Mouse (Mus musculus): Measurements from ENCODE around the gene Ropn1. TPM values are rescaled to one million over a fixed set of nuclear protein-coding genes. Genes with fewer than 3 reads are reported as not detected.
"Not testable (repeated sequence)": the region's sequence is repeated elsewhere in the genome, so short reads cannot be mapped to it uniquely, and the experiment has no call there.

Gene Ropn1
- total RNA-seq, 1 experiment from 2014 or later = not detected

- peak in 1 of 2 experiments; percentile 51; a peak in 1 of 4 replicates for ATAC-seq (replicated peaks in 1 of 2; ENCODE audit: insufficient read depth in 1 of 2, low FRiP score in 2 of 2, low TSS enrichment in 1 of 2, low read depth in 1 of 2, poor library complexity in 2 of 2, severe bottlenecking in 2 of 2)
These were observed 23.1 kb downstream of the Ropn1 start for GRCm38 (mm10) chr16:34672822-34673221.

- no peak for ATAC-seq (replicated peaks in 1 of 2; ENCODE audit: insufficient read depth in 1 of 2, low FRiP score in 2 of 2, low TSS enrichment in 1 of 2, low read depth in 1 of 2, poor library complexity in 2 of 2, severe bottlenecking in 2 of 2)
These were observed 24.6 kb downstream of the Ropn1 start for GRCm38 (mm10) chr16:34674365-34674764.

DNA sequence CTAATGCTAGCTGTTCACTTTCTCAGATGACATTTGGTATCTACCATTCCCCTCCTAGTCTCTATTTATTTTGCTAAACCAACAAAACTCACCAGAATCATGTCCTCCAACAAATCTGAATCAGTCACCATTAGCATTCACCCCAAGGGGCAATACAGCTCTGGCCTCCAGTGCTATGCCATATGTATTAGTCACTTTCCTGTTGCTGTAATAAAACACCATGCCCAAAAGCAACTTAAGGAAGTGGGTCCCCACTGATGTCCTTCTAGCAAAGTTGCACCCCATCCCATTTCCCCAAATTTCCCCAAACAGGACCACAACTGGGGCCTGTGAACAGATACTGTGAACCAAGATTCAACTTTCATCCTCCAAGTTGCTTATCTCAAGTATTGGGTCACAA, 32.1 kb downstream of the Ropn1 start:
- no peak for ATAC-seq (replicated peaks in 1 of 2; ENCODE audit: insufficient read depth in 1 of 2, low FRiP score in 2 of 2, low TSS enrichment in 1 of 2, low read depth in 1 of 2, poor library complexity in 2 of 2, severe bottlenecking in 2 of 2)

DNA sequence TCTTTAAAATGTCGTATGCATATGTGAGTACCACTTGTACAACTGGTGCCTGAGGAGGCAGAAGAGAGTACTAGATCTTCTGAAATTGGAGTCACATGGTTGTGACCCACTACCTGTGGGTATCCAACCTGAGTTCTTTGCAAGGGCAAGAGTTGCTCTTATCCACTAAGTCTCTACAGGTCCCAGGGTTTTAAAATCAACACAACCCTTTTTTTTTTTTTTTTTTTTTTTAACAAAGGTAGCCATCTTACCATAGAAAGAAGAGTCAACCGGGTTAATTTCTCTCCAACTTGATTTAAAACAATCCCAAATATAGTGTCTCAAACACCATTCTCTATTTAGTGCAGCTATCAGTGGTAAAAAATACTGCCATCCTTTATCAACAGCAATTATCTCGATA, 40.2 kb downstream of the Ropn1 start:
- no peak for ATAC-seq (replicated peaks in 1 of 2; ENCODE audit: insufficient read depth in 1 of 2, low FRiP score in 2 of 2, low TSS enrichment in 1 of 2, low read depth in 1 of 2, poor library complexity in 2 of 2, severe bottlenecking in 2 of 2)

- ATAC-seq (replicated peaks in 1 of 2; ENCODE audit: insufficient read depth in 1 of 2, low FRiP score in 2 of 2, low TSS enrichment in 1 of 2, low read depth in 1 of 2, poor library complexity in 2 of 2, severe bottlenecking in 2 of 2) = peak; percentile 97 to 100
These were observed 40.8 kb downstream of the Ropn1 start, which contains the start of gene Ccdc14 for GRCm38 (mm10) chr16:34690334-34691144. Gene Ccdc14 (plus strand): TSS chr16:34690616.

DNA sequence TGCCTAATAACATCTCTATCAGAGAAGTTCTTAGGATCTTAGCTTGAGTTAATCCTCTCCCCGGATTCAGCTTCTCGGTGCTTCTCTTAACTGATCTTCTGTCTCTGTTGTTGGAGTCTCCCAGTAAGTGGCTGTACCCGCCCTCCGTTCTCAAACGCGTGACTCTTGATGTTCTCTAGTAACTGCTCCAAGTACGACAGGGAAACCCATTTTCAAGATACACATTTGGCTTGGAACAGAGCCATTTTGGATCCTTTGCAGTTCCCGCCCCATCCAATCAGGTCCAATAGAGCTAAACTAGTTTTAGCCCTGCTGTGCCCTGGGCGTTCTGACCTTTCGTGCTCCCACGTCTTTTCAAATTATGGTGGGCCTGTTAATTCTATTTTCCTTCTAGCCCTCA, 41.4 kb downstream of the Ropn1 start:
- no peak for ATAC-seq (replicated peaks in 1 of 2; ENCODE audit: insufficient read depth in 1 of 2, low FRiP score in 2 of 2, low TSS enrichment in 1 of 2, low read depth in 1 of 2, poor library complexity in 2 of 2, severe bottlenecking in 2 of 2)

DNA sequence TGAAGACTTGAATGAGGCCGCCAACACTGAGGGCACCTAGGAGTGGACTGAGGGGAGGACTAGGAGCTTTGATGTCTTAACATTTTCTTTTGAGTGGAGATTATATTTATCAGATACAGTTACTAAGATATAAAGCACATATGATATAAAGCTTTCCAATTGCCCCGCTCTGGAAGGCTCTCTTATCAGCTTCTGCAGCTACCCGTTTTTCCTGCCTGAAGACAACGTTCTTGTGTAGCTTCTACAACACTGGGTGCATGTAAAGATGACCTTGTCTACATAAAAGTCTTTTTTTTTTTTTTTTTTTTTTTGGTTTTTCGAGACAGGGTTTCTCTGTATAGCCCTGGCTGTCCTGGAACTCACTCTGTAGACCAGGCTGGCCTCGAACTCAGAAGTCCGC, 44.8 kb downstream of the Ropn1 start:
- ATAC-seq (replicated peaks in 1 of 2; ENCODE audit: insufficient read depth in 1 of 2, low FRiP score in 2 of 2, low TSS enrichment in 1 of 2, low read depth in 1 of 2, poor library complexity in 2 of 2, severe bottlenecking in 2 of 2) = no peak

DNA sequence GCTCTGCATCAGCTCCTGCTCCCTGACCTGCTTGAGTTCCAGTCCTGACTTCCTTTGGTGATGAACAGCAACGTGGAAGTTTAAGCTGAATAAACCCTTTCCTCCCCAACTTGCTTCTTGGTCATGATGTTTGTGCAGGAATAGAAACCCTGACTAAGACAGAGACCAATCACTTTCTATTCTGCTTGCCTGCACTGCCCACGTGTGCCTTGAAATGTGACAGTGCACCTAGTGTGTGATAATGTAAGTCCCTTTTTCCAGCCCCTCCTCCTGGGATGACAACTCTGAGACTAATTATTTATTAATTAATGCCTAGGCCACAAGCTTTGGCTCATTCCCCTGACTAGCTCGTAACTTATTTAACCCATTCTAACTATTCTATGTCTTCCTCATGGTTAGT, 49.0 kb downstream of the Ropn1 start:
- not testable (repeated sequence) for ATAC-seq (replicated peaks in 1 of 2; ENCODE audit: insufficient read depth in 1 of 2, low FRiP score in 2 of 2, low TSS enrichment in 1 of 2, low read depth in 1 of 2, poor library complexity in 2 of 2, severe bottlenecking in 2 of 2)

GRCm38 (mm10) chr16:34700165-34700827, 50.6 kb downstream of the Ropn1 start:
- ATAC-seq (replicated peaks in 1 of 2; ENCODE audit: insufficient read depth in 1 of 2, low FRiP score in 2 of 2, low TSS enrichment in 1 of 2, low read depth in 1 of 2, poor library complexity in 2 of 2, severe bottlenecking in 2 of 2) = peak; percentile 76 to 77

DNA sequence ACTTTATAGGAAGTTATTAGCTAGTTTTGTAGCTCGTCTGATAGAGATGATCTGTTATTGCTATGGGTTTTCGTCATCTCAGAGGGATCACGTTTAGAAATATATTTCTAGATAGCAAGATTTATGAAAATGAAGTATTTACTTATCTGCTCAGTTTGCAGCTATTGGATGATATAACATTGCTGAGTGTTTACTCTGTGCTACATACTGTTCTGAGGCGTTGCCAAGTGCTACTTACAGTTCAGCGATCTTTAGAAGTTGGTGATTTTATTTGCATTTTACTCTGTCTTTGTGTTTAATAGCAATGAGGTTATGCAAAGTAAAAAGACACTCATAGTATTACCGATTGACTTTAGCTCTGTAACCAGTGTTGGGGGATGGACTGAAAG, 51.1 kb downstream of the Ropn1 start:
- no peak for ATAC-seq (replicated peaks in 1 of 2; ENCODE audit: insufficient read depth in 1 of 2, low FRiP score in 2 of 2, low TSS enrichment in 1 of 2, low read depth in 1 of 2, poor library complexity in 2 of 2, severe bottlenecking in 2 of 2)

- no peak for ATAC-seq (replicated peaks in 1 of 2; ENCODE audit: insufficient read depth in 1 of 2, low FRiP score in 2 of 2, low TSS enrichment in 1 of 2, low read depth in 1 of 2, poor library complexity in 2 of 2, severe bottlenecking in 2 of 2)
These were observed 56.3 kb downstream of the Ropn1 start for GRCm38 (mm10) chr16:34706019-34706418.

- no peak for ATAC-seq (replicated peaks in 1 of 2; ENCODE audit: insufficient read depth in 1 of 2, low FRiP score in 2 of 2, low TSS enrichment in 1 of 2, low read depth in 1 of 2, poor library complexity in 2 of 2, severe bottlenecking in 2 of 2)
These were observed 56.8 kb downstream of the Ropn1 start for GRCm38 (mm10) chr16:34706487-34706946.

DNA sequence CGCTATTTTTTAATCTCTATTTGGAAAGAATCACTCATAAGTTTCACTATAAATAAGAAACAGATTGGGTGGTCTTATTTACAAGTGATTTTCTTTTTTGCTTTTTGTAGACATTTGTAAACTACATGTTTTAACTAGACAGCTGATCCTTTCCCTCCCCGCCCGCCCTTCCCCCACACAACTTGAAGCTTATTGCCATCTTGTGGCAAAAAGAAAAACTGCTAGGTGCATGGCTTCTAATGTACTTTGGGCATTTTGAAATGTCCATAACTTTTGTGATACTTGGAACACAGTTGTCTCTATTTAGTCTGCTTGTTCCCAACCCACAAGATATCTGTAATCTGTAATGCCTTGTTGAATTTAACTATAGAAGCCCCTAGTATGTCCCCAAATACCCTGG, 61.8 kb downstream of the Ropn1 start:
- ATAC-seq (replicated peaks in 1 of 2; ENCODE audit: insufficient read depth in 1 of 2, low FRiP score in 2 of 2, low TSS enrichment in 1 of 2, low read depth in 1 of 2, poor library complexity in 2 of 2, severe bottlenecking in 2 of 2) = no peak

- no peak for ATAC-seq (replicated peaks in 1 of 2; ENCODE audit: insufficient read depth in 1 of 2, low FRiP score in 2 of 2, low TSS enrichment in 1 of 2, low read depth in 1 of 2, poor library complexity in 2 of 2, severe bottlenecking in 2 of 2)
These were observed 75.4 kb downstream of the Ropn1 start for GRCm38 (mm10) chr16:34725156-34725555.

Other genes starting within 250 kb of the Ropn1 start
- 6.8 and 10.2 TPM in 2 replicates for gene Kalrn, start 76.4 kb upstream of the Ropn1 start, total RNA-seq (2017)
- gene Ccdc14, start 40.7 kb downstream of the Ropn1 start, total RNA-seq (2017) = 11.4 and 16.5 TPM in 2 replicates
- gene Mylk, start 95.3 kb downstream of the Ropn1 start, total RNA-seq (2017) = 21.1 and 22.6 TPM in 2 replicates

All from hematopoietic stem cell, adult 5-6 weeks (primary cell).